Mouse (Mus musculus): ENCODE measurements around the gene Cldn12.

GRCm38 (mm10) chr5:5476133-5476532 is 38.6 kb downstream of the Cldn12 start:
- TF ChIP-seq GATA1 (IDR thresholded peaks at IDR 0.05; ENCODE audit: low read length), result no peak
- TF ChIP-seq TAL1 (IDR thresholded peaks at IDR 0.05; ENCODE audit: low read length), result no peak

Data from erythroblast, embryonic 14.5 days (primary cell).